Mouse (Mus musculus) ES-Bruce4 (cell line): Measurements from ENCODE around the gene Mif. TPM values are rescaled to one million over a fixed set of nuclear protein-coding genes. Genes with fewer than 3 reads are reported as not detected.
"Not testable (repeated sequence)": the region's sequence is repeated elsewhere in the genome, so short reads cannot be mapped to it uniquely, and the experiment has no call there.

Experiments used
- H3K27ac ChIP-seq: 2 replicates; pipeline ENCODE4 v1.5.1; 2012; ENCODE audit warnings: low read length, inconsistent platforms; ENCODE audit not compliant: insufficient read depth
- H3K27me3 ChIP-seq: 2 replicates; pipeline ENCODE4 v1.6.1; 2012; ENCODE audit warnings: mild to moderate bottlenecking, low read length, inconsistent platforms; ENCODE audit not compliant: control insufficient read depth, poor library complexity, insufficient read depth, severe bottlenecking
- H3K36me3 ChIP-seq: 2 replicates; pipeline ENCODE4 v1.6.1; 2012; ENCODE audit warnings: inconsistent platforms, mild to moderate bottlenecking, low read length, moderate library complexity; ENCODE audit not compliant: control insufficient read depth, poor library complexity, insufficient read depth, severe bottlenecking
- H3K4me1 ChIP-seq: one replicate; pipeline ENCODE4 v1.8.1; 2011; ENCODE audit warnings: low read length; ENCODE audit not compliant: control insufficient read depth, insufficient read depth
- H3K4me3 ChIP-seq: 2 replicates; pipeline ENCODE4 v1.5.1; 2011; ENCODE audit warnings: low read depth, mild to moderate bottlenecking, low read length
- H3K9ac ChIP-seq: 2 replicates; pipeline ENCODE4 v1.6.1; 2012; ENCODE audit warnings: low read depth, mild to moderate bottlenecking, inconsistent platforms; ENCODE audit not compliant: poor library complexity, severe bottlenecking
- H3K9me3 ChIP-seq: replicated peaks from 2 replicates; pipeline ENCODE4 v1.6.1; 2012; ENCODE audit warnings: mild to moderate bottlenecking, low read length, inconsistent platforms; ENCODE audit not compliant: control insufficient read depth, poor library complexity, insufficient read depth, severe bottlenecking
- CTCF ChIP-seq: IDR thresholded peaks from one replicate; pipeline ENCODE4 v1.8.1; 2011; ENCODE audit warnings: low read depth, low read length
- EP300 ChIP-seq: IDR thresholded peaks from 2 replicates; pipeline ENCODE4 v1.6.1; 2011; ENCODE audit warnings: low read depth, low read length; ENCODE audit not compliant: insufficient read depth
- POLR2A ChIP-seq: IDR thresholded peaks from one replicate; pipeline ENCODE4 v1.8.1; 2011; ENCODE audit warnings: low read length; ENCODE audit not compliant: insufficient read depth
- polyA plus RNA-seq: library from polyadenylated mRNA; stranded (reverse); fragments of >200 nt; gene quantifications from 2 replicates; pipeline ENCODE4 v1.2.4, GENCODE M21; 2011; ENCODE audit warnings: low read depth; ENCODE audit not compliant: missing spikeins, insufficient read depth, insufficient read length

Gene Mif
- polyA plus RNA-seq, 1 experiment = 1,651 TPM

DNA sequence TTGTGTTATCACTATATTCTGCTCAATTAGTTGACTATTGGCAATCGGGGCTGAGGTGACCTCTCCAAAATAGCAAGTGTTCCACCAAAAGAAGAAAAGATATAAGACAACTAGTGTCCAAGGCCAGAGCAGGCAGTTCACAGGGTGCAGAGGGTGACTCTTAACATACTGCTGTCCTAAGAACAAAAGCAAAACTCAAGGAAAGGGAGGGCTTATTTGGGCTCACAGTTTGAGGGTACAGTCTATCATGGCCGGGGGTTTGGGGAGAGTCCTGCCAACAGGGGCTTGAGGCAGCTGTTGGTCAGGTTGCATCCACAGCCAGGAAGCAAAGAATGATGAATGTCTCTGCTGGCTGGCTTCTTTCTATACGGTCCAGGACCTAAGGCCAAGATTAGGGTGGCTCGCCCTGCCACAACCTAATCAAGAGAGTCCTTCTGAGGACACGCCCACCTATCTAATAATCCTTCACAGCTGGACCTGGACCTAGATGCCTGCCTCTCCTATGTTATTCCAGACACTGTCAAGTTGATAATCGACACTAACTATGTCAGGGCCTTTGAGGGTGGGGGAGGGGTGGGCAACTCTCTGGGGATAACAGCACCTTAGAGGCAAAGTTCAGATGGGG lies 14.6 kb downstream of the Mif start:
- Histone ChIP-seq H3K27ac (no peak overlapping the region), H3K9ac (no peak overlapping the region), H3K36me3 (no peaks in the 10 kb centered on the region), H3K9me3 (no peaks in the 10 kb centered on the region), H3K4me3 (no peak overlapping the region), H3K4me1 (peaks cover 2% of the 10 kb centered on the region), H3K27me3 (no peaks in the 10 kb centered on the region)
- no peak for TF ChIP-seq EP300
- TF ChIP-seq POLR2A = no peak
- TF ChIP-seq CTCF = no peak

DNA sequence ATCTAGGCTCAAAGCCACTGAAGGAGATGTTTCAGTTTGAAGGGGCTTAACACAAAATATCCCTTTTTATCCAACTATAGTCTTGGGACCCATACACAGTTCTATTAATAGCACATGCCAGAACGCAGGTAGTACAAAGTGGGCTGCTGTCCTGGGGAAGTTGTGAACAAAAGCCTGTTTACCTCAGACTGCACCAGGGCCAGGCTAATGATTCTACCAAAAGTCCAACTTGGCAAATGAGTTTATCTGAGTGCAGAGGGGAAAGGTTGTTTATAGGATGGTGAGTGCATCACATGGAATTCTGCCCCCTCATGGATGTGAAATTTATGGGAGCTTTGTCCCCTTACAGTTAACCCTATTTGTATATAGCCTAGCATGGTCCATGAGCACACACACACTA lies 15.2 kb downstream of the Mif start:
- Histone ChIP-seq H3K27me3 (no peaks in the 10 kb centered on the region), H3K36me3 (no peaks in the 10 kb centered on the region), H3K27ac (no peak overlapping the region), H3K9ac (no peak overlapping the region), H3K4me1 (peaks cover 2% of the 10 kb centered on the region), H3K9me3 (no peaks in the 10 kb centered on the region), H3K4me3 (no peak overlapping the region)
- TF ChIP-seq EP300 (no peak), POLR2A (no peak), CTCF (no peak)

DNA sequence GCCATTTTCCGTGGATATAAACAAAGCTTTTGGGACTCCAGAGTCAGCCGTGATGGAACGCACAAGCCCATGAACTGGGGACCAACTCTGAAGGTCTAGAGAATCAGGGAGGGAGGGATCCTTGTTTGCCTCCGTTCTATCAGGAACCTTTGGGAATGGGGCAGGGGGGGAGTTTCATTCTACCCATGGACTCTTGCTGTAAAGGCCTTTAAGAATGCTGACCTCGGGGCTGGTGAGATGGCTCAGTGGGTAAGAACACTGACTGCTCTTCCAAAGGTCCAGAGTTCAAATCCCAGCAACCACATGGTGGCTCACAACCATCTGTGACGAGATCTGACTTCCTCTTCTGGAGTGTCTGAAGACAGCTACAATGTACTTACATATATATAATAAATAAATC lies 16.1 kb downstream of the Mif start:
- not testable (repeated sequence) for H3K27ac ChIP-seq, H3K4me3 ChIP-seq, H3K27me3 ChIP-seq, H3K4me1 ChIP-seq, H3K9me3 ChIP-seq, H3K36me3 ChIP-seq, H3K9ac ChIP-seq

DNA sequence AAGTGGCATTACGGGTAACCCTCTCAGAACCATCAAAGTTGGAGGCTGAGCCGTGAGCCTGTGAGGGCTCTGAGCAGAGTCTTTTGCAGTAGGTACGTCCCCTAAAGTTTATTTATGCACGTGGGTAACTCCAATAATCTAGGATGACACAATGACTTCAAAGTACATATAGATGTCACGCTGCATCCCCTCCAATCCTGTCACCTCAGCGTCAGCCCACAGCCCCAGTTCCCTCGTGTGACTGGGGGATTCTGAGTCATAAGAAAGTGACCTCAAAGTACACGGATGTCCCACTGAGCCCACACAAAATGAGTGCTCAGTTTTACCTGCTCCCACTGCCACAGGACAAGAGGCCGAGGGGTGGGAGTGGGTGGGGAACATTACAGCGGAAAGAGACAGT lies 20.9 kb downstream of the Mif start:
- Histone ChIP-seq H3K9me3 (no peaks in the 10 kb centered on the region), H3K9ac (no peak overlapping the region), H3K27ac (no peak overlapping the region), H3K4me1 (peaks cover 5% of the 10 kb centered on the region), H3K36me3 (no peaks in the 10 kb centered on the region), H3K27me3 (no peaks in the 10 kb centered on the region), H3K4me3 (no peak overlapping the region)
- TF ChIP-seq EP300 = no peak
- TF ChIP-seq CTCF = no peak
- no peak for TF ChIP-seq POLR2A

DNA sequence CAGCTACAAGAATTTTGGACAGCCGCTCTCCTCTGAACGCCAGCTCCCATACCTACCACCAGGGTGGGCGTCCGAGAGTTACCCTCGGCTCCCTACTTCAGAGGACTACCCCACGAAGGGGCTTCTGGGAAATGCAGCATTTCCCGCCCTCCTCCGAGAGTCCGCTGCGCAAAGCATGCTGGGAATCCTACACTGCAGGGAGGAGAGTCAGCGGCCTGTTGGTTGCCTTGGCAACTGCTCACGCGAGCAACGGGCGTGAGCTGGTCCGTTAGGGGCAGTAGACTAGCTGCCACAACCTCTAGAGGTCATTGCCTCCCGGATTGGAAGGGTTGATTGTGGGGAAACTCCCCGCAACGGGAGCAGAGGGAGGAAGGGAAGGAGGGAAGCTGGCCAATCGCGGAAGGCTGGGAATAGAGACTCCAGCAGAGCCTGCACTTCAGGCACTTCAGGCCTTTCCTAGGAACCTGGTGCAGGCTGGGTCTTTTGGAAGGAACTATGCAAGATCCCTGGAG lies 22.7 kb downstream of the Mif start, which contains the start of gene Gstt2:
Gene Gstt2, minus strand, starts transcription at position 177 of the 512 bp plus-strand sequence.
- TF ChIP-seq POLR2A (peak; percentile 17), CTCF (peak; percentile 11), EP300 (peak; percentile 96)
- Histone ChIP-seq H3K4me1 (peaks cover 5% of the 10 kb centered on the region), H3K27ac (peak within 1 kb of the TSS; percentile 94), H3K9ac (peak within 1 kb of the TSS; percentile 78), H3K27me3 (no peaks in the 10 kb centered on the region), H3K36me3 (no peaks in the 10 kb centered on the region), H3K4me3 (peak within 1 kb of the TSS; percentile 86), H3K9me3 (no peaks in the 10 kb centered on the region)

DNA sequence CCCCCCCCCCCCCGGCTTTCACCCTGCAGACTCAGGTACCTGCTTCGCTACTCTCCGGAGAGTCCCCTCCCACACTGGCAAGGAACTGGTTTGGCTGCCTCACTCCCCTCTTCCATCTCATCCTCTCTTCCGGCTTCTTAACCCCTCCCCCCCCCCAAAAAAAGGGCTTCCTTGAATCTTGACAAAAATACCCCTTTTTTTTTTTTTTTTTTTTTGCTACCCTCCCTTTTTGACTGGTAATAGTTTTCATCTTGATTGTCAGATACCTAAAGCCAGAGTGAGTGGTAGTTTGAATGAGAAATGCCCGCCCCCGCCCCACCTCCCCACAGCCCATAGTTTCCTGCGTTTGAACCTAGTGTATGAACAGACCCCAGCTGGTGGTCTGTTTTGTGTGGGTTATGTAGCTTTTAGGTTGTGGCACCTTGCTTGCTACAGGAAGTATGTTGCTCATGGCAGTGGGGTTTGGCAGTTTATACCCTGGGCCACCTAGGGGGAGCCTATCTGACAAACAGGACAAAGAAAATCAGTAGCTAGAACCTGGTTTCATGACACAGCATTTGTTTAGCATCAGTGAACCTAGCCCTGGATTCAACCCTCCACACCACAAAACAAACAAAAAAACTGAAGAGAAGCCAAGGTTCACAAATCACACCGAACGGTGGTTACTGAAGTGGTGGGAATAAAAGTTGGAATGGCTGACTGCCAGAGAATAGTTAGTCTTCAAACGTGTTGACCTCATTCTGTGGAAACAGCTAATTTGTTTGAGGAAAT lies 24.1 kb downstream of the Mif start:
- H3K4me1 ChIP-seq = peaks cover 5% of the 10 kb centered on the region
- peak overlapping the region; percentile 77 for H3K27ac ChIP-seq
- no peaks in the 10 kb centered on the region for H3K36me3 ChIP-seq
- no peaks in the 10 kb centered on the region for H3K27me3 ChIP-seq
- H3K9me3 ChIP-seq = no peaks in the 10 kb centered on the region
- TF ChIP-seq POLR2A (no peak), EP300 (no peak), CTCF (no peak)
- H3K9ac ChIP-seq = peak overlapping the region; percentile 78
- H3K4me3 ChIP-seq = peak overlapping the region; percentile 51
